Mouse (Mus musculus): ENCODE measurements at regions not wholly inside any gene's neighbourhood (a gene's known extent, or its start where the extent isn't known, plus 50 kb on each side); places are given as distances from the start of the nearest gene placed in this dataset.

DNA sequence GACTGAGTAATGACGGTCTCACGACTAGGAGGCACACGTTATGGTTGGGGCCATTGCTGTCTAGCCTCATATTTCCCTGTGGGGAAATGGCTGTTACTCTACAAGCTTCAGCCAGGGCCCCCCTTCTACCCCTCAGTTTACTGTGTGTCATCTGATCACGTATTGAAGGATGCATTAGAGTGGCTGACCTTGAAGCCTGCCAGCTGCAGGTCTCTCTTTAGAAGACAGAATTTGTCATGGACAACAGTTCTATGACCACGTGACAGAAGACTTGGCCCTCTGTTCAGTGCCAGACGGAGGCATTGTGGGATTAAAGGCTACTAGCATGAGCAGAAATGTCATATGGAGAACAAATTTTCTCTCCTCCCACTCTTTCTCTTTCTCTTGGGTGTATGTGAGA, 115.6 kb downstream of the Gas1 start:
- DNase-seq (ENCODE audit: low read depth) = no peak

GRCm38 (mm10) chr13:60057761-60058274, 119.3 kb downstream of the Gas1 start:
- DNase-seq (ENCODE audit: low read depth) = peak; percentile 69

DNA sequence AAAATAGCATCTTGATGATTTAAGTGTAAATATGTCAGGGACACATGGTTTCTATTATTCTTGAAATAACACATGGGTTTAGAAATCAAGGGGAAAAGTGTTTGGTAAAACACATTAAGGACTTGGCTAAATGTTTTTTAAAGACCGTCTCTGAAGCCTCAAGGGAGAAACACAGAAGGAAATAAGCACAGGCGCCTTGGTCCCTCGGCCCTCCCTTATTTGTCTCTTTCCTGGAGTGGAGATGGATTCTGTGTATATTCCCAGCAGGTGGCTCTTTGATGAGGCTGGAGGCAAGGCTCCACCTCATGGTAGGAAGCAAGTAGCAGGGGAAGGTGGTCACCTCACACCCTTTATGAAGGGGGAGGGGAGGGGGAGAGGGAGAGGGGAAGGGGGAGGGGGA, 122.6 kb downstream of the Gas1 start:
- peak; percentile 34 for DNase-seq (ENCODE audit: low read depth)

DNA sequence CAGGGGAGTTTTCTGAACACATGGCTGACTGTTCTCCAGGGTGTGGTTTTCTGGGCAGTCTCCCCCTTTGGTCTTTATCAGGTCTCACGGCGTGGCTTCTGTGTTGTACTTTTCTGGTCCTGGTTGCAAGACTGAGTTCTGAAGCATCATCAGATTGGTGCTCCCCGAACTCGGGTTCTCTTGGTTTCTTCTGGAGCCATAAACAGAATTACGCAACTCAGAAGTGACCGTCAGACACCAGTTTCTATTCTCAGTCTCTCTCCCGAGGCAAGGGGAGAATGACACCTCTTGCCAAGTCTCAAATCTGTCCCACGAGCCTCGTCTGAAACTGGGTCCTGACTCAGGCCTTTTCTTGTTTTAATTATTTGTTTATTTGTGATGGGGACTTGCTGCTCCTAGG, 123.1 kb downstream of the Gas1 start:
- no peak for DNase-seq (ENCODE audit: low read depth)

DNA sequence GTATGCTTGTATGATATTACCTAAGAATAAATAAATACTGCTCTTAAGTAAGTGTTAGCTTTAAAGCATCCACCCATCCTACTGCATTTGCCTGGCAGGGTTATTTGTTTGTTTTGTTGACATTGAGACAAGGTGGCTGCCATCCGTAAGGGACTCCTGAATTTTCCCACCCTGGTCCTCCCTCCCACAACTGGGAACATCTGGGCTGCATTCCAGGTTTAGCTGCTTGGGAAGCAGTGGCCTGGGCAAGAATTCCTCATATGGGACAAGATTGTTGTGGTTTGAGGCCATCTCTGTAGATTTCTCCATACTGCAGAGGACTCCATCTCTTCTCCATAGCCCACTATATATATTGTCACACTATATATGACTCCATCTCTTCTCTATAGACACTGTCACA, 125.3 kb downstream of the Gas1 start:
- no peak for DNase-seq (ENCODE audit: low read depth)

DNA sequence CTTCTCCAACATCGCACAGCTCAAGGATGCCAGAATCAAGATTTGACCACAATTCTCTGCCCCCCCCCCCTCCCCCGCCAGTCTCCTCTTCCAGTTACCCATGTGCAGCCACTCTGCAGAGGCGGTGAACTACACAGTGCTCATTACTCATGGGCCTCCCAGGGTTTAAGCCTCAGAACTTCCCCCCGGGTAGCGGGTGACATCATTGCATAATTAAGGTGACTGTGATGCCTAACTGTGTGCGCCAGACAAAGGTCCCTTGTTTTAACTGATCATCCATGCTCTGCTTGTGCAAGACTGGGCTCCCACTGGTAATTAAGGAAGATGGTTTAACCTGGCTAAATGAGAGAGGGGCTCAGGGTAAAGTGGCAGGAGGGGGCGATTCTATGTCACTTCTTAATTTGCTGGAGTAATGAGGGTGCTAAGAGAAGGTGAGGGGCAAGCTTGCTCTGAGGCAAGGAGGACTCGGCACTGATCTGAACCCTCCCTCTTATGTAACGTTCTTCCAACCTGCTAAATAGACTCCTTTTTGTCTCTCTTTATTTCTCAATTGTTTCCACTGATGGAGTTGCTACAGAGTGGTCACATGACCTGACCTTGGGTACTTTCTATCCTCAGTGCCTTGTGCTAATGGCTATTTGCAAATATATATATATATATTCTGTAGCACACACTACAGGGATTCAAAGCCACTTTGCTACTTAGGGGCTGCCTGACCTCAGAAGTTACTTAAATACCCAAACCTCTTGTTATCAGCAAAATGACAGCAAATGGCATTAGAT, 126.2 kb downstream of the Gas1 start:
- DNase-seq (ENCODE audit: low read depth) = peak; percentile 84

- DNase-seq (ENCODE audit: low read depth) = no peak
Observed at GRCm38 (mm10) chr13:60049703-60050102, 127.5 kb downstream of the Gas1 start.

DNA sequence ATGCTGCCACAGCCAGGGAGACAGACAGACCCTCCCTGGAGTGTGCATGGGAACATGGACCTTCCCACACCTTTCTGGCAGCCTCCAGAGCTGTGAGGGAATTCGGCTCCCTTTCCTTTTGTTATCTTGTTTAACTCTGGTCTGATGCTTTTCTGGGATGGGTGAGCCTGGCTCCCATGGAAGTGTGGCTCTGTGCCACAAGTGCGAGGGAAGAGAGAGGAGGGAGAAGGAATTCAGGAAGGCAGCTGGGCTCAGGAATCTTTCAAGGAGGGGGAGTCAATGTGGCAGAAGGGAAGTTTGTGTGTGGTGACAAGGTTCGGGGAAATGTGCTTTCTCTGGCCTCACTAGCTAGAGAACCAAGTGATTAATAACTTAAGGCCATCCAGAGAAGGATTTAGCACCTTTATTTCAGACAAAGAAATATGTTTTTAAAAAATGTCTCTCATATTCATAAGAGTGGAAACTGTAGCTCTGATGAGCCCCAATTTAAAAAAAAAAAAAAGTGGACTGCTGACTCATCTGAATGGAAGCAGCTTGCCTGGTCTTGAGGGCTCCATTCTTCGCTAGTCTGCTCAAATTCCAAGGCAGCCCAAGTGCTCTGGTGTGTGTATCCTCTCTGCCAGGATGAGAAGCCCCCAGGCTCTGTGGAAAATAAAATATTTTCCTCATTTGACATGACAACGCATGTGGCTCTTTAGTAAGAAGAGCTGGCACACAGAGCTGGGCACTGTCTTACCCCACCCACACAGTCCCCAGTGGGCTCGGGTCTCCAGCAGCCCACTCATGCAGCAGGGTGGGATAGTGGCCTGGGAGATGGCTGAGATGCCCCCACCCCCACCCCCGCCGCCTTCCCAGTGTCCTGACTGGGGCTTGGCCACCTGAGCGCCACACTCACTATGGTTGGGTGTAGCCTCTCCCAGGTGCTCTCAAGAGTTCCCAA, 129.1 kb downstream of the Gas1 start:
- peak; percentile 88 for DNase-seq (ENCODE audit: low read depth)

DNA sequence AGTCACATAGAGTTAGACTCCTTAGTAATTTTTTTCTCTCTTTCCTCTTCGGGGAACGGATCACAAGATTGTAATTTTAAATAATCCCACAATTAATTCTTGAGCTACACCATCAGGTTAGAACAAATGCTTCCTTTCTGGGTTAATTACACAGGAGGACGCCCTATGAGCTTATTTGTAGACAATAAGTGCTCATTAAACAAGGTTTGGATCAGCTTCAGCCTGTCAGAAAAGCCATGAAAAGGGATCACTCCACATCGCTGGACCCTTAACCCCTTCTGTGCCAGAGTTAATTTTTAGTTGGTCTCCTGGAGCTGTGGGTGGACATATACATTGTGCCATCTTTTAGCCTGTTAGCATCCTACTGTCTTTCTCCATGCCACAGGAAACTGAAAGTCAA, 131.4 kb downstream of the Gas1 start:
- DNase-seq (ENCODE audit: low read depth) = no peak

GRCm38 (mm10) chr13:60044876-60045275, 132.3 kb downstream of the Gas1 start:
- peak; percentile 44 for DNase-seq (ENCODE audit: low read depth)

- no peak for DNase-seq (ENCODE audit: low read depth)
Observed at GRCm38 (mm10) chr13:60042443-60042842, 134.7 kb downstream of the Gas1 start.

DNA sequence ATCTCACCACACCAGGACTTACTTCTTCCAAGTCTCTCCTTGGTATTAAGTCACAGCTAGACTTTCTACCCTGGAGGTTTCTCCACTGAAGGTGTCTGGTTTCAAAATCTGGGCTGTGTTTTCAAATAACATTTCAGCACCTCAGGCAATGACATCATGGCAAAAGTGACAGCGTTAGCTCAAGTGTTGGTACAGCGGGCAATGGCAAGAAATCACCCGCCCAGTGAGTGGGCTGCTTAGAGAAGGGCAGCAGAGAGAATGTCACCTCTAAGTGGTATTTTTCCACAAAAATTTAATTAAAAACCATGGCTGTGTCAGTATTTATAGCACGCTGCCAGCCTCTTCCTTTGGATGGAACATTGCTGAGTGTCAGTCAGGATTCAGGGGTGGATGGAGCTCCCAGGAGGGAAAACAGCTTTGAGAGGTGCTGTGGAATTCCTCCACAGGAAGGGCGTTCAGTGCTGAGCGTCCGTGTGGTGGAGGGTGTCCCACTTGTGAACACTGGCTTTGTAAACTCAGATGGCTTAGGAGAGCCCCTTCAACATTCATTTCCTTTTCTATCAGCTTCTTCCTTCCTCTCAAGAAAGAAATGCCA, 141.5 kb downstream of the Gas1 start:
- DNase-seq (ENCODE audit: low read depth) = peak; percentile 38

DNA sequence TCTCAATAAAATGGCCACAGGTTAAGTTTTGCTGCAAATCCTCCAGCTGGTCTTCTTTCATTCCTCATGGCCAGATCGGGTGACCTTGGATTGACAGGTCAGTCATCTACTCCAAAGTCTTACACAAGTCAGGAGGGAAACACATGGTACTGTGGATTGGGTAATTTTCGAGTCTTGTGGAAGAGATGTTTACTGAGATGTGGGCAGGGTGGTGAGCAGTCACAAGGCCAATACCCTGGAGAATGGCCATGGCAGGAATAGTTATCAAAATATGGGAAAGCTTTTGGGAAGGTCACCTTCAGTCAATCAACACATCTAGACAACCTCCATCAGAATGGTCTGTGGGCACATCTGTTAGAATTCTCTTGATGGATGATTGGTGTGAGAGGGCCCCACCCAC, 144.0 kb downstream of the Gas1 start:
- DNase-seq (ENCODE audit: low read depth) = peak; percentile 61

- peak; percentile 41 for DNase-seq (ENCODE audit: low read depth)
Observed at GRCm38 (mm10) chr13:60032586-60032985, 144.6 kb downstream of the Gas1 start.

GRCm38 (mm10) chr13:60029591-60029990, 147.6 kb downstream of the Gas1 start:
- DNase-seq (ENCODE audit: low read depth) = no peak

DNA sequence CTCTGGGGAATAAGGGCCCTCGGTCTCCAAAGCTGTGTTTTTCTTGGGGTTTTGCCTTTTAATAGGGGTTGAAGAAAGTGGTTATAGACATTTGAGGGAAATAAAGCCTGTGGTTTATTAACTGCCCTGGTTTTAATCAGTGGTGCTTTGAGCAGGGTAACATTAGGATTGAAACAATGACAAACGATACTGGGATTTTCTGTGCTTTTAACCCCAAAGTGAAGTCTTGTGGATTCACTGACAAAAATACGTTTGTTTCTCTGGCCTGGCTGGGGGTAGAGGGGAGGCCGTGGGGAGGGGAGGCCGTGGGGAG, 157.0 kb downstream of the Gas1 start:
- no peak for DNase-seq (ENCODE audit: low read depth)

DNA sequence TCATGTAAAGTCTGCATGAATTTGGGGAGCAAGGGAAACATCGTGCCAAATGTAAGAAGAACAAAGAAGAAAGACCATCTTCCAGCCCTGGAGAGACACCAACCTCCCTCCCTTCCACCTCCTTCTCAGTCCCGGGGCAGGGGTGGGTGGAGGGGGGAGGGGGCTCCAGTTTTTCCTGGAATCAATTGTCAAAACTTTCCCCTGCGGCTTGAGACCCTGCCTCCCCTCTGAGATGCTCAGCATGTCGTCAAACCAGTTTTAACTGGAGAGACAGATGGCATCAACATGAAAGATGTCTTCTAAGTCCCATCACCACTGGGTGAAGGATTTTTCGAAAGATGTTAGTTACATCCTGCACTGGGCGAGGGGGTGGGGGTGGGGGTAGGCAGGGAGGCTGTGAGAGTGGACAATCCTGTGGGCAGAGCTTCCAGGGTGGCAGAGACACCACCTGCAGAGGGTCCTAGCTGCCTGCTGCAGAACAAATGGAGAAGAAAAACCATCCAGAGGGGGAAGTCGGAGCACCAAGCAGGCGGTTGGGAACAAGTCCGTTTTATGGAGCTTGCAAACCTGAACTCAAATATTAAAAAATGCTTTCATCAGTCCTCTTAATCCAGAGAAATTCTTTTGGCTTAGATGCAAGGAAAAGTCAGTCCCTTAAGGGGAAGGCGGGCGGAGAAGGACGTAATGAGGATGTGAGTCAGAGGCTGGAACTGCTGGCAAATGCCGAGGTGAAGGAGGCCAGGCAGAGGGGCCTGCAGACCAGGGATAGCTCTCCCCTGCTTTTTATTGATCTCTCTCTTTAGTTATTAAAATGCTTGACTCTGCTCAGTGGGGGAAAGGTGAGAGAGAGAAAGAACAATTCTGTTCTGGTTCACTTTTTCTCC, 157.6 kb downstream of the Gas1 start:
- DNase-seq (ENCODE audit: low read depth) = peak; percentile 93

DNA sequence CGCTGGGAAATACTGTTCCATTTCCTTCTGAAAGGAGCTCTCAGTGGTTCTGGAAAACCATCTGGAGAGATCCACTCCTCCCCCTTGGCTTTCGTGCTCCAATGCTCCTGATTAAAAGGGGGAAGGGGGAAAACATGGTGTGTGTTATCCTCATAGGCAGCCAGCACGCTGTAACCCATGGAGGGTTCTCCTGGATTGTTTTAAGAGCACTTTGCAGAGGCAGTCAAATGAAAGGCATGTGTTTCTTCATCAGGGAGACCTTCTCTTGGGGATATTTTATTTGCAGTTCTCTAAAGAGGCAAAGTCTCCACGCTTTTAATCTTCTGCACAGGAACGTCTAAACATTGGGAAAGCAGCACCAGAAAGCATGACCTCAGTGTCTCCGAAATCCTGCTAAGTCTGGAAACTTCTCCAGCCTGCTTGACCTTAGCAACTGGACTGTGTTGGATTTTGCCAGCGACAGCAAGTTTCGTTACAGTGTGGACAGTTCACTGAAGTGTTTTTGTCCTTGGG, 161.3 kb downstream of the Gas1 start:
- peak; percentile 62 for DNase-seq (ENCODE audit: low read depth)

DNA sequence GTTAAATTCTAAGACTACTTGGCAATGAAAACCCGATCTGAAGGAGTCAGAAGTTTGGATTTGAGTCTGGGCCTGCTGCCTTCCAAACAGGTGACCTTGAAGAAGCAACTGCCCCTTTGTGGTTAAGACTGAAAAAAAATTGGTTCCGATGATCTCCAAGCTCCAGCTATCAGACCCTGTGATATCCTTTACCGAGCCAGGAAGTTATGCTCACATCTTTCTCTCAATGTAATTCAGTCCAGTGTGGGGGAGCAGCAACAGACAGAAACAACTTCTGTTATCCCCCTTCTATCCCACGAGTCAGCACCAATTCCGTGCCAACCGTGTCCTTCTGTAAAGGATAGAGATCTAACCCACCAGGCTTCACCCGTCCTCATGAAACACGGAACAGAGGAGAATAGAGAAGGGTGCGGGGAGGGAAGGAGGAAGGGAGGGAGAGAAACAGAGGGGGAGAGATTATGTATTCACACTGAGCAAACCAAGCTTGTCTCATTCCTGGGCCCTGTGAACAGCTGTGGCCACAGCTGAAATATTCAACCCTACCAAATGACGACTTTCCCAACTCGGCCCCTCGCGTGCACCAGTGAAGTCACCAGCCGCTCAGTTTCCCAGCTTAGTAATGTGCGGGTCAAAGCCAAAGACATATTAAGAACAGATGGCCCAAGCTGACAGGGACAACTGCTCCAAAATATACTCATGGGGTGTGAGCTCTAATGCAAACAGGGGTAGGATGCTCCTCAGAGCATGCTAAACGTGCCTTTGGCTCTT, 164.9 kb downstream of the Gas1 start:
- DNase-seq (ENCODE audit: low read depth) = peak; percentile 77

GRCm38 (mm10) chr13:60011092-60011491, 166.1 kb downstream of the Gas1 start:
- DNase-seq (ENCODE audit: low read depth) = no peak

- peak; percentile 64 for DNase-seq (ENCODE audit: low read depth)
Observed at GRCm38 (mm10) chr13:60007593-60007992, 169.6 kb downstream of the Gas1 start.
